Mouse (Mus musculus): ENCODE results near the gene Wnt9a.
"Not testable (repeated sequence)": the region's sequence is repeated elsewhere in the genome, so short reads cannot be mapped to it uniquely, and the experiment has no call there.

Gene Wnt9a

DNA sequence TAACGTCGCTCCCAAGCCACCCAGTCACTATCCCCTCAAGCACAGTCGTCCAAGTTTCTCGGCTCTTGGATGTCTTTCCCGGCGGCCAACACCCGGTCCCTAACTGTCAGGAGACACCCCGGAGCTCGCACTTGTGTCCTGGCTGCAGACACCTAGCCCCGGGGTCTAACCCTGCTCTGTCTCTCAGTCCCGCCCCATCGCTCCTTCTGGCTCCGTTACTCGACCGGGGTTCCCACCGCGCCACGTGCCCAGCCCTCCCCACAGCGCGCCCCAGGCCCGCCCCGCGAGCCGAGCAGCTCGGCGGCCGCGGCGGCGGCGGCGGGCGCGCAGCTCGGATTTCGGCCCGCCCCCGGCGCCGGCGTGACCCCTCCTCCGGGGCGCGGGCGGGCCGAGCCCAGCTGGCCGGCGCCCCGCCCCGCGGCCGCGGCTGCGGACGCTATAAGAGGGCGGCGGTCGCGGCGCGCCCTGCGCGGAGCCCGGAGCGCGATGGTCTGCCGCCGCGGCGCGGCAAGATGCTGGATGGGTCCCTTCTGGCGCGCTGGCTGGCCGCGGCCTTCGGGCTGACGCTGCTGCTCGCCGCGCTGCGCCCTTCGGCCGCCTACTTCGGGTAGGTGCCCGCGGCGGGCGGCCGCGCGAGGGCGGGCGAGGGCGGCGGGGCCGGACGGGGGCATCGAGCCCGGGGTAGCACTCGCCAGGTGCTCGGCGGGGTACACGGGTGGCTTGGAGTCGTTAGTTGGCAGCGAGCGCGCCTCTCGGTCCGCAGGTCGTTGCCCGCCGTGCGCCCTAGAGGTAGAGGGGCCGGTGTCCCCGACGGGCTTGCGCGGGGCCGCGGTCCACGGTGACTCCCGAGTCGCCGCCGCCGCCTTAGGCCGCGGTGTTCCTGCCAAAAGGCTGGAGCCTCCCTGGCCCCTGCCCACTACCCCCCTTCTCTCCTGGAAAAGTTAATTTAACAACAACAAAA, at the start of gene Wnt9a:
Gene Wnt9a (plus strand): TSS at position 468 of the 961 bp plus-strand sequence.
- peak in 1 of 2 experiments; percentile 14 for DNase-seq

GRCm38 (mm10) chr11:59259647-59260046, 47.1 kb upstream of the Wnt9a start:
- no peak for DNase-seq

- DNase-seq, result no peak
These were observed 45.8 kb upstream of the Wnt9a start for GRCm38 (mm10) chr11:59260706-59261493.

- no peak for DNase-seq
These were observed 44.4 kb upstream of the Wnt9a start for GRCm38 (mm10) chr11:59262308-59262707.

DNA sequence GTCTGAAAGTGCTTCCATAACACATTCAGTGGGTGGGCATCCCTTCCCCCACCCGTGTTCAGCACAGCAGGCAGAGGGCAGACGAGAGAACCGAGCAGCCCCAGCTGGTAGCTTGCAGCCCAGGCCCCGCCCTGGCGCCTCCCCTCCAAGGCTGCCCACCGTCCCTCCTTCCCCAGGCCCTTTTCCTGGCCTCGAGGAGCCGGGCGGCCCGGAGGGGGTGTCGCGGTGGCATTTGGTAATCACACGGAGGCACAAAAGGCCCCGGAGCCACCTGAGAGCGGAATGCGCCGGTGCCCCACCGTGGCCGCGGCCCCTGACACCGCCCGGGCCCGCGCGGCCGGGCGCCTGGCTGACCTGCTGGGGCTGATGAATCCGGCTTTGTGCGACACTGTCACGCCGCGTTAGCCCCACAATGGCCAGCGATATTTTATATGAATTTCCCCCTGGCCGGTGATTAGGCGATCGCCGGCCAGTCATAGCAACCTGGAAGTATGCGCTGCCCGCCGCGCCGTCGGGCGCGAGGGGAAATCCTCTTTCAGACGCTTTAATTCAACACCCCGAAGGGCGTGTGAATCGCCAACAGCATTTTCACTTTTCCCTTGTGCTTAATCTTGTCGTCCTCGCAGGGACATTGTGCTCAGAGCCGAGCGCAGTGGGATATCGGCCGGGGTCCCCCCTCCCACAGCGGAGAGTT, 42.7 kb upstream of the Wnt9a start:
- DNase-seq, result no peak

DNA sequence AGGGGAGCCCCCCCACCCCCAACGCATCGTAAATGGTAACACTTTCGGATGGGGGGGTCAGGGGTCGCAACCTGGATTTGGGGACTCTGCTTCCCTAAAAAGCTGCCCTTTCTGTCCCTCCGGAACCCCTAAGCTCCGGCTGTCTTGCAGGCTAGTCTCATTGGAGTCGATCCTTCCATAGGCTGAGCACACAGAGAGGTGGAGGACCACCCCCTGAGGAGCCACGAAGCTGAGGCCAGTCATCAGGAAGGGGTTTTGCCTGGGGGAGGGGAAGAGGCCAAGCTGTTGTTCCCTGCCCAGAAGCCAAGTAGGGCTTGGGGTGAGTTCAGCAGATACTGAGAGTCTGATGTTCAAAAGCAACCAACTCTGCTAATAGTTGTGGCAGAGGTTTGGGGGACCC, 42.1 kb upstream of the Wnt9a start:
- DNase-seq, result no peak

GRCm38 (mm10) chr11:59265154-59265813, 41.4 kb upstream of the Wnt9a start:
- no peak for DNase-seq

- DNase-seq, result no peak
These were observed 40.0 kb upstream of the Wnt9a start for GRCm38 (mm10) chr11:59266727-59267126.

GRCm38 (mm10) chr11:59274184-59274583, 32.5 kb upstream of the Wnt9a start:
- DNase-seq, result no peak

GRCm38 (mm10) chr11:59276877-59277276, 29.9 kb upstream of the Wnt9a start:
- no peak for DNase-seq

DNA sequence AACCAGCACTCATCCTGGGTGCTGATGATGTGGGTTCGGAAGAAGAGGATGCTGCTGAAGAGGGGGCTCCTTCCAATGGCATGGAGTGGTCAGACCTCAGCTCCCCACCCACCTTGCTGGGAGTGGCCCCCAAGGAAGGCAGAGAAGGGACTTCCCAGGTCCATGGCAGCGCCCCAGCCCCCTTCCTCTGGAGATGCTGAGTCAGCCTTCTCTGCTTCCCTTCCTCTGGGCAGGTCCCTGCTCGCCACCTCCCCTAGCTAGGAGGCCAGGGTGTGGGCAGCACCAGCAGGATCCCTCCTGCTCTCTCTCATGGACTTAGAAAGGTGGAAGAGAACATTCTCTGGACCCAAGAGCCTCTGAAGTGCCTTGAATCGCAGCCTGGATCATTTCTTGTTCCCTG, 28.7 kb upstream of the Wnt9a start:
- DNase-seq, result no peak

GRCm38 (mm10) chr11:59282111-59282510, 24.6 kb upstream of the Wnt9a start:
- no peak for DNase-seq

DNA sequence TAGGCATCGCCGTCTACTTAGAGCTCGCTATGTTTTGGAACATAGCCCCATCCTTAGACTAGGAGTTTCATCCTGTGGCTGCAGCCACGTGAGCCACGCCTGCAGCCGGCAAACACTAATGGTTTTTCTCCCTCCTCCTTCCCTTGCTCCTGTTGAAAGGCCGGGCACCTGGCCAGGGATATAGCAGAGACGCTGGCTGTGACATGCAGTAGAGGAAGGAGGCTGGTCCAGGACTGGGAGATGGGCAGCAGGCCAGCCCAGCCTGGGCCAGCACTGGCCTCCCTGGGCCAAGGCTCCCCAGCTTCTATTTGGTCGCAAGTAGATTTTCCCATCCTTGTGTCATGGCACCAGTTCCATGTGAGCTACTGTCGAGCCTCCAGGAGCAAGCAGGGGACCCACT, 23.8 kb upstream of the Wnt9a start:
- DNase-seq, result no peak

DNA sequence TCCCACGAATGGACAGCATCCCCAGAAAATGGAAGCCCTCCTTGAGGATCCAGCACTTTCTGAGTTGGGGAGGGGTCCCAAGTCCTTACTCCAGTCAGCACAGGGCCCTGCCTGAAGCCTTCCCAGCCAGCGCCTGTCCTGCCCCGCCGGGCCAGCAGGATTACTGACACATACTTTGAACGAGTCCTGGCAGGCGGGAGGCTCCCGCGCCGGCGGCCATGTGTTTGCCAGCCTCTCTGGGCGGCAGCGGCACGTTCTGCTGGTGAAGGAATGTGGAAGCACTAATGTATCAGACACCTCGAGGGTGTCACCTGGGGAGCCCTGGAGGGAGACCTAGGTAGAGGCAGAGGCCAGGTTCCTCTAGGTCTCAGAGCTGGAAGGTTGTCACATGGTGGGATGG, 22.6 kb upstream of the Wnt9a start:
- DNase-seq, result no peak

GRCm38 (mm10) chr11:59289706-59290105, 17.0 kb upstream of the Wnt9a start:
- DNase-seq, result no peak

DNA sequence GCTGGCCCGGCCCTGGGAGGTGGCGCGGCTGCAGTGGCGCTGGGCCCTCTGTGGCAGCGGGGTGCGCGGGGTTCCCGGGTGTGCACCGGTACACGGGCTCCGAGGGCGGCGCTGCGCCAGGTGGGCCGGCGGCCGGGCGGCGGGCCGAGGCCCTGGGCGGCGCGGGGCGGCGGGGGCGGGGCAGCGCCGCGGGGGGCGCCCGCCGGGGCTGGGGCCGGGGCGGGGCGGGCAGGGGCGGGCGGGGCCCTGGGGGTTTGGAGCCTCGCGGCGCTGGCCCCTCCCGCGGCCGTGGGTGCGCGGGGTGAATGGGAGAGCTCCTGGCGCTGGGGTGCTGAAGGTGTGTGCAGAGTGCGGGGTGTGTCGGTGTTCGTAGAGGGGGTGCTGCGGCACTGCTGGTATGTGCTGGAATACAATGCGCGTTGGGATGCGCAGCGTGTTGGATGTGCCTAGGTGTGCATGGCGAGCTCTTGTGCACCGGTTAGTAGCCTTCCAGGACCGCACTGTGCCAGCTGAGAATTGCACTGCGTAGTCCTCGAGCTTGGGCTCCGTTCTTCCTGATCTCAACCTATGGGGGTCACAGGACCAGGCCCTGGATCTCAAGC, 15.9 kb upstream of the Wnt9a start, which contains the start of gene Wnt3a:
Gene Wnt3a (minus strand): TSS at position 51 of the 602 bp plus-strand sequence.
- no peak for DNase-seq

- DNase-seq, result peak in 1 of 2 experiments; percentile 42
These were observed 13.1 kb upstream of the Wnt9a start for GRCm38 (mm10) chr11:59293616-59294015.

- DNase-seq, result no peak
These were observed 8.8 kb upstream of the Wnt9a start for GRCm38 (mm10) chr11:59297941-59298340.

- DNase-seq, result no peak
These were observed 6.5 kb upstream of the Wnt9a start for GRCm38 (mm10) chr11:59300185-59300584.

- not testable (repeated sequence) for DNase-seq
These were observed 5.7 kb upstream of the Wnt9a start for GRCm38 (mm10) chr11:59301053-59301452.

GRCm38 (mm10) chr11:59302700-59303569, 3.8 kb upstream of the Wnt9a start:
- peak; percentile 18 to 47 for DNase-seq
